ENCODE assay signal across 8 mouse cellular contexts in genomic region chr4:105157276-105158168, GRCm38 (mm10). TPM values are rescaled to one million over a fixed set of nuclear protein-coding genes. Genes with fewer than 3 reads are reported as not detected.
DNase-seq lines count a peak whose midpoint lies in the region; ATAC-seq lines count a peak whose summit lies in the region.

Gene Plpp3 (plus strand): TSS chr4:105157347.

- H3K4me3 ChIP-seq in embryonic facial prominence, embryonic 11.5 days (ENCODE audit: low read depth, low read length), result peak within 1 kb of the TSS; percentile 97
- peak within 1 kb of the TSS; percentile 99 for H3K4me3 ChIP-seq in limb, embryonic 11.5 days (ENCODE audit: low read depth, low read length)
- H3K4me3 ChIP-seq in midbrain, embryonic 12.5 days, result peak within 1 kb of the TSS; percentile 89

- no peaks in the 10 kb centered on the region for H3K27me3 ChIP-seq in embryonic facial prominence, embryonic 11.5 days (ENCODE audit: control insufficient read depth, insufficient read depth, low read length)
- H3K27me3 ChIP-seq in limb, embryonic 11.5 days (ENCODE audit: control insufficient read depth, insufficient read depth, low read length), result no peaks in the 10 kb centered on the region
- H3K27me3 ChIP-seq in midbrain, embryonic 12.5 days, result no peaks in the 10 kb centered on the region

- H3K27ac ChIP-seq in embryonic facial prominence, embryonic 11.5 days (replicated peaks; ENCODE audit: low read depth, low read length), result peak within 1 kb of the TSS; percentile 97
- peak within 1 kb of the TSS; percentile 99 for H3K27ac ChIP-seq in limb, embryonic 11.5 days (replicated peaks; ENCODE audit: low read depth, low read length)
- peak within 1 kb of the TSS; percentile 93 for H3K27ac ChIP-seq in midbrain, embryonic 12.5 days (replicated peaks)

- peak; percentile 92 to 93 for DNase-seq in adrenal gland, postnatal 36 days
- peak; percentile 94 for DNase-seq in embryonic facial prominence, embryonic 11.5 days (ENCODE audit: low spot score)
- DNase-seq in heart, adult 11 months, result peak; percentile 100
- DNase-seq in kidney, adult 18-20 months, result peak; percentile 90
- peak; percentile 92 for DNase-seq in limb, embryonic 11.5 days (ENCODE audit: low spot score)
- peak; percentile 27 to 53 for DNase-seq in spleen, postnatal 10 days (ENCODE audit: low spot score in 2 of 2)
- no peak for DNase-seq in c-Kit-positive CD71-positive TER-119-positive erythroid progenitor cells, embryonic 14.5 days (ENCODE audit: low spot score)

- WGBS in embryonic facial prominence, embryonic 11.5 days, result 0% methylated on average over 61 of the region's 77 CpGs
- WGBS in limb, embryonic 11.5 days, result 0% methylated on average over 77 of the region's 77 CpGs
- under 1% methylated on average over 75 of the region's 77 CpGs for WGBS in midbrain, embryonic 12.5 days

- no peaks in the 10 kb centered on the region for H3K9me3 ChIP-seq in embryonic facial prominence, embryonic 11.5 days (replicated peaks; ENCODE audit: control insufficient read depth, low read length)
- H3K9me3 ChIP-seq in limb, embryonic 11.5 days (ENCODE audit: control insufficient read depth, low read length), result no peaks in the 10 kb centered on the region
- no peaks in the 10 kb centered on the region for H3K9me3 ChIP-seq in midbrain, embryonic 12.5 days

- peak within 1 kb of the TSS; percentile 97 for H3K9ac ChIP-seq in embryonic facial prominence, embryonic 11.5 days (replicated peaks; ENCODE audit: low read length)
- H3K9ac ChIP-seq in limb, embryonic 11.5 days (ENCODE audit: low read length), result peak within 1 kb of the TSS; percentile 98
- peak within 1 kb of the TSS; percentile 93 for H3K9ac ChIP-seq in midbrain, embryonic 12.5 days (replicated peaks)

- H3K36me3 ChIP-seq in embryonic facial prominence, embryonic 11.5 days (replicated peaks; ENCODE audit: control insufficient read depth, insufficient read depth, low read depth, low read length), result no peaks in the 10 kb centered on the region
- no peaks in the 10 kb centered on the region for H3K36me3 ChIP-seq in limb, embryonic 11.5 days (ENCODE audit: control insufficient read depth, insufficient read depth, low read length)
- H3K36me3 ChIP-seq in midbrain, embryonic 12.5 days, result peaks cover 10% of the 10 kb centered on the region; the same call in 1 of the 2 replicates

- peak within 1 kb of the TSS; percentile 77 for H3K4me2 ChIP-seq in embryonic facial prominence, embryonic 11.5 days (ENCODE audit: low read depth, low read length)
- H3K4me2 ChIP-seq in limb, embryonic 11.5 days (ENCODE audit: low read depth, severe bottlenecking), result peak within 1 kb of the TSS; percentile 79
- H3K4me2 ChIP-seq in midbrain, embryonic 12.5 days (replicated peaks), result peak within 1 kb of the TSS; percentile 72

- no peaks in the 10 kb centered on the region for H3K4me1 ChIP-seq in embryonic facial prominence, embryonic 11.5 days (ENCODE audit: control insufficient read depth, insufficient read depth, low read length)
- peaks cover 19% of the 10 kb centered on the region; the same call in 1 of the 2 replicates for H3K4me1 ChIP-seq in limb, embryonic 11.5 days (ENCODE audit: control insufficient read depth, insufficient read depth, low read length)
- peaks cover 25% of the 10 kb centered on the region for H3K4me1 ChIP-seq in midbrain, embryonic 12.5 days

- peak; percentile 87 for ATAC-seq in embryonic facial prominence, embryonic 11.5 days (replicated peaks; ENCODE audit: insufficient number of reproducible peaks, low FRiP score, low TSS enrichment, low read depth)
- peak; percentile 88 for ATAC-seq in limb, embryonic 11.5 days (ENCODE audit: insufficient number of reproducible peaks, low FRiP score, low TSS enrichment, low read depth)
- peak; percentile 85 for ATAC-seq in midbrain, embryonic 12.5 days (ENCODE audit: low FRiP score, low read depth)

RNA-seq across cellular contexts. Expression of gene Plpp3, which starts in this region (rescaled TPM):
- 100 to 1,000 TPM; 246 to 407 TPM for total RNA-seq in adrenal gland, postnatal 36 days (2021)
- polyA plus RNA-seq in embryonic facial prominence, embryonic 11.5 days (2014; fragmentation: Nextera tagmentation; extraction: Ambion mirVana), result 73.5 and 79.3 TPM in 2 replicates
- 76.1 and 81.8 TPM in 2 replicates for polyA plus RNA-seq in limb, embryonic 11.5 days (2014; fragmentation: Nextera tagmentation; extraction: Ambion mirVana)
- 57.7 and 66.4 TPM in 2 replicates for polyA plus RNA-seq in midbrain, embryonic 12.5 days (2016; fragmentation: Nextera tagmentation; extraction: Ambion mirVana)
